Mouse (Mus musculus) C2C12 (cell line): ENCODE data around the gene Nuak2.

Experiments
- CTCF ChIP-seq: IDR thresholded peaks from one replicate; pipeline ENCODE4 v1.5.1; 2011; ENCODE audit not compliant: control insufficient read depth, insufficient read depth, insufficient read length
- FOSL1 ChIP-seq: IDR thresholded peaks from one replicate; pipeline ENCODE4 v1.8.0; 2011; ENCODE audit warnings: mild to moderate bottlenecking, low read length; ENCODE audit not compliant: poor library complexity, insufficient read depth, severe bottlenecking
- MAX ChIP-seq: IDR thresholded peaks from one replicate; pipeline ENCODE4 v1.6.1; 2011; ENCODE audit warnings: mild to moderate bottlenecking, control low read depth
- MYOG ChIP-seq: IDR thresholded peaks from one replicate; pipeline ENCODE4 v1.6.1; 2011; ENCODE audit not compliant: control insufficient read depth, insufficient read length; ENCODE audit errors: extremely low read depth
- USF1 ChIP-seq: IDR thresholded peaks from one replicate; pipeline ENCODE4 v1.6.1; 2011; ENCODE audit warnings: low read depth, mild to moderate bottlenecking, control low read depth, moderate library complexity

- TF ChIP-seq MAX (peak; percentile 10), CTCF (no peak), FOSL1 (peak; percentile 54), MYOG (no peak), USF1 (no peak)
Measured at GRCm38 (mm10) chr1:132335378-132335965, 19.5 kb downstream of the Nuak2 start.
